ENCODE assay signal across 12 mouse cellular contexts in genomic region chr1:160099659-160100302, GRCm38 (mm10). TPM values are rescaled to one million over a fixed set of nuclear protein-coding genes. Genes with fewer than 3 reads are reported as not detected.
DNase-seq lines count a peak whose midpoint lies in the region; TF ChIP-seq lines count a peak whose summit lies in the region.
"Had no signal": no experiment of that assay in that cellular context is flagged by ENCODE, and none has a peak within 500 bp of the region (broad histone marks: within the 10 kb centered on the region; RNA-seq: fewer than 3 reads in every experiment).

No protein-coding gene starts in this region.

- DNase-seq in embryo, embryonic 10.5 days (ENCODE audit: low spot score): peak; percentile 20
- no peak for DNase-seq in embryo, embryonic 9.5 days (ENCODE audit: extremely low spot score)
- DNase-seq in layer of hippocampus, adult 2 months (ENCODE audit: low spot score in 2 of 2): no peak
- DNase-seq in layer of hippocampus, postnatal 14 days (ENCODE audit: low spot score in 2 of 2): no peak
- no peak for DNase-seq in thymus, postnatal 25 days
- no peak for DNase-seq in heart, adult 9 months (ENCODE audit: low spot score in 2 of 2)
- DNase-seq: thymus, postnatal 4 days had no signal

- no peak for TF ChIP-seq POLR2A in cortical plate, adult 2 months (IDR thresholded peaks at IDR 0.05; ENCODE audit: extremely low read depth, insufficient read depth, low read length)

- no peaks in the 10 kb centered on the region for H3K4me1 ChIP-seq in E14TG2a.4 (replicated peaks; ENCODE audit: low read depth, low read length)
- peaks cover 3% of the 10 kb centered on the region; the same call in 1 of the 2 replicates for H3K4me1 ChIP-seq in cortical plate, adult 2 months (ENCODE audit: control insufficient read depth, insufficient read depth, low read length)
- H3K4me1 ChIP-seq: hindbrain, embryonic 13.5 days; limb, embryonic 13.5 days had no signal

- no peaks in the 10 kb centered on the region for H3K36me3 ChIP-seq in E14TG2a.4 (ENCODE audit: insufficient read depth, low read length)
- H3K36me3 ChIP-seq: hindbrain, embryonic 13.5 days; limb, embryonic 13.5 days had no signal

- H3K4me3 ChIP-seq in layer of hippocampus, adult 2 months: no peak overlapping the region
- H3K4me3 ChIP-seq in E14TG2a.4 (replicated peaks; ENCODE audit: low read length): no peak overlapping the region
- H3K4me3 ChIP-seq in cortical plate, adult 2 months (ENCODE audit: insufficient read depth, low read length): no peak overlapping the region
- H3K4me3 ChIP-seq: hindbrain, embryonic 13.5 days; limb, embryonic 13.5 days had no signal

- H3K9me3 ChIP-seq in E14TG2a.4 (ENCODE audit: low read length): no peaks in the 10 kb centered on the region
- H3K9me3 ChIP-seq: hindbrain, embryonic 13.5 days; limb, embryonic 13.5 days had no signal

- H3K27me3 ChIP-seq in E14TG2a.4 (ENCODE audit: insufficient read depth, low read length): no peaks in the 10 kb centered on the region
- H3K27me3 ChIP-seq: hindbrain, embryonic 13.5 days; limb, embryonic 13.5 days had no signal

- H3K27ac ChIP-seq in layer of hippocampus, adult 2 months: no peak overlapping the region
- H3K27ac ChIP-seq in cortical plate, adult 2 months (ENCODE audit: insufficient read depth, low read length): no peak overlapping the region
- H3K27ac ChIP-seq: hindbrain, embryonic 13.5 days; limb, embryonic 13.5 days had no signal

- peak; percentile 67 for TF ChIP-seq CTCF in layer of hippocampus, adult 2 months (conservative IDR thresholded peaks at IDR 0.05)
- 0 out of 2 replicates have a peak, but pooled peaks have one; percentile 14 for TF ChIP-seq CTCF in E14TG2a.4 (conservative IDR thresholded peaks at IDR 0.05; ENCODE audit: low read length)
- TF ChIP-seq CTCF in cortical plate, adult 2 months (IDR thresholded peaks at IDR 0.05; ENCODE audit: extremely low read depth, insufficient read depth, low read length): peak; percentile 40; the same call in 1 of the 2 replicates

RNA-seq across cellular contexts. Expression of gene Tnn, which starts 53.6 kb away (rescaled TPM):
- under 1 TPM in 1 of 2 experiments, not detected in 1; 0.10 TPM for total RNA-seq in layer of hippocampus, adult 2 months (2021)
- under 1 TPM in 1 of 2 experiments, not detected in 1; 0.14 TPM for total RNA-seq in layer of hippocampus, postnatal 14 days (2021)
- polyA plus RNA-seq in cortical plate, adult 2 months (2012; rRNA removed): 0.06 and 0.23 TPM in 2 replicates
- total RNA-seq: heart, adult 8-10 months had no signal

RNA-seq across cellular contexts. Expression of gene 4930523C07Rik, which starts 55.6 kb away (rescaled TPM):
- 1 to 10 TPM; 2.2 to 2.3 TPM for total RNA-seq in layer of hippocampus, adult 2 months (2021)
- total RNA-seq in layer of hippocampus, postnatal 14 days (2021): 1 to 10 TPM; 2.9 to 4.5 TPM
- polyA plus RNA-seq in cortical plate, adult 2 months (2012; rRNA removed): 1.6 and 2.0 TPM in 2 replicates

Comparison
In these comparisons a context has a peak if more than half of its experiments do, and no peak if none do; other contexts are left out.
1. CTCF ChIP-seq: peak in every context shown above with its lines; median percentile 67 in layer of hippocampus, adult 2 months; 40 in cortical plate, adult 2 months; 14 in E14TG2a.4.